In genomic region chrX:136825016-136825415, GRCm38 (mm10) we compare ENCODE assay signal across 27 mouse cellular contexts. TPM values are rescaled to one million over a fixed set of nuclear protein-coding genes. Genes with fewer than 3 reads are reported as not detected.
DNase-seq lines count a peak whose midpoint lies in the region; ATAC-seq and TF ChIP-seq lines count a peak whose summit lies in the region.
"Had no signal": no experiment of that assay in that cellular context is flagged by ENCODE, and none has a peak within 500 bp of the region (broad histone marks: within the 10 kb centered on the region; RNA-seq: fewer than 3 reads in every experiment).

No protein-coding gene starts in this region.

- DNase-seq in hindbrain, postnatal 0 days (ENCODE audit: low spot score), result peak; percentile 41
- DNase-seq in neural tube, embryonic 10.5 days (ENCODE audit: extremely low spot score, low spot score), result no peak
- peak; percentile 35 for DNase-seq in telencephalon, adult 2 months (ENCODE audit: low read depth, low spot score)
- DNase-seq in cerebellum, postnatal 10 days, result no peak
- DNase-seq: adrenal gland, postnatal 14 days; cerebellum, adult 9-11 months; gastrocnemius, adult 2 months; left cerebral cortex, postnatal 4 days; lung, adult 2 months; lung, postnatal 4 days; thymus, adult 18-20 months had no signal

- no peak overlapping the region for H3K4me2 ChIP-seq in hindbrain, postnatal 0 days (ENCODE audit: low read depth, low read length)
- H3K4me2 ChIP-seq in hindbrain, embryonic 12.5 days (replicated peaks), result no peak overlapping the region
- H3K4me2 ChIP-seq in neural tube, embryonic 13.5 days, result 0 out of 2 replicates have a peak overlapping the region, but pooled peaks have one; percentile 3
- H3K4me2 ChIP-seq in forebrain, embryonic 15.5 days (replicated peaks), result no peak overlapping the region
- H3K4me2 ChIP-seq: embryonic facial prominence, embryonic 15.5 days; heart, embryonic 12.5 days; midbrain, embryonic 12.5 days had no signal

- TF ChIP-seq CTCF in hindbrain, postnatal 0 days (IDR thresholded peaks at IDR 0.05; ENCODE audit: low read depth), result no peak

- H3K9me3 ChIP-seq in hindbrain, postnatal 0 days (ENCODE audit: low read length), result no peaks in the 10 kb centered on the region
- H3K9me3 ChIP-seq in hindbrain, embryonic 12.5 days (replicated peaks), result no peaks in the 10 kb centered on the region
- no peaks in the 10 kb centered on the region for H3K9me3 ChIP-seq in neural tube, embryonic 13.5 days
- no peaks in the 10 kb centered on the region for H3K9me3 ChIP-seq in forebrain, embryonic 15.5 days
- H3K9me3 ChIP-seq: embryonic facial prominence, embryonic 15.5 days; heart, embryonic 12.5 days; midbrain, embryonic 12.5 days had no signal

- H3K4me3 ChIP-seq in hindbrain, postnatal 0 days (ENCODE audit: low read length), result no peak overlapping the region
- no peak overlapping the region for H3K4me3 ChIP-seq in hindbrain, embryonic 12.5 days
- no peak overlapping the region for H3K4me3 ChIP-seq in neural tube, embryonic 13.5 days
- no peak overlapping the region for H3K4me3 ChIP-seq in forebrain, embryonic 15.5 days
- H3K4me3 ChIP-seq: embryonic facial prominence, embryonic 15.5 days; gastrocnemius, adult 2 months; heart, embryonic 12.5 days; midbrain, embryonic 12.5 days had no signal

- H3K4me1 ChIP-seq in hindbrain, postnatal 0 days (ENCODE audit: insufficient read depth, low read length), result no peaks in the 10 kb centered on the region
- H3K4me1 ChIP-seq in hindbrain, embryonic 12.5 days, result no peaks in the 10 kb centered on the region
- H3K4me1 ChIP-seq in neural tube, embryonic 13.5 days (replicated peaks), result no peaks in the 10 kb centered on the region
- no peaks in the 10 kb centered on the region for H3K4me1 ChIP-seq in forebrain, embryonic 15.5 days
- H3K4me1 ChIP-seq: embryonic facial prominence, embryonic 15.5 days; heart, embryonic 12.5 days; midbrain, embryonic 12.5 days had no signal

- ATAC-seq in hindbrain, postnatal 0 days, result no peak
- no peak for ATAC-seq in hindbrain, embryonic 12.5 days (ENCODE audit: low FRiP score)
- no peak for ATAC-seq in neural tube, embryonic 13.5 days (ENCODE audit: low read depth)
- ATAC-seq in forebrain, embryonic 15.5 days (replicated peaks), result peak; percentile 35; the same call in 1 of the 2 replicates
- ATAC-seq: activated CD4-positive, CD25-positive, alpha-beta regulatory T cell, adult 4 months; intestine, postnatal 0 days had no signal

- H3K9ac ChIP-seq in hindbrain, postnatal 0 days (replicated peaks; ENCODE audit: low read length), result no peak overlapping the region
- H3K9ac ChIP-seq in hindbrain, embryonic 12.5 days, result no peak overlapping the region
- H3K9ac ChIP-seq in neural tube, embryonic 13.5 days, result no peak overlapping the region
- no peak overlapping the region for H3K9ac ChIP-seq in forebrain, embryonic 15.5 days (replicated peaks)
- H3K9ac ChIP-seq: embryonic facial prominence, embryonic 15.5 days; heart, embryonic 12.5 days; midbrain, embryonic 12.5 days had no signal

- no peak overlapping the region; the same call in 1 of the 2 replicates for H3K27ac ChIP-seq in hindbrain, postnatal 0 days
- H3K27ac ChIP-seq in hindbrain, embryonic 12.5 days, result no peak overlapping the region
- no peak overlapping the region for H3K27ac ChIP-seq in neural tube, embryonic 13.5 days (replicated peaks)
- H3K27ac ChIP-seq in forebrain, embryonic 15.5 days (replicated peaks), result peak overlapping the region; percentile 46
- H3K27ac ChIP-seq: embryonic facial prominence, embryonic 15.5 days; gastrocnemius, adult 2 months; midbrain, embryonic 12.5 days had no signal

- no peaks in the 10 kb centered on the region for H3K36me3 ChIP-seq in hindbrain, postnatal 0 days (ENCODE audit: insufficient read depth, low read length)
- no peaks in the 10 kb centered on the region for H3K36me3 ChIP-seq in hindbrain, embryonic 12.5 days
- no peaks in the 10 kb centered on the region for H3K36me3 ChIP-seq in neural tube, embryonic 13.5 days
- no peaks in the 10 kb centered on the region for H3K36me3 ChIP-seq in forebrain, embryonic 15.5 days
- H3K36me3 ChIP-seq: embryonic facial prominence, embryonic 15.5 days; heart, embryonic 12.5 days had no signal

- WGBS in hindbrain, postnatal 0 days, result 48% methylated on average over 4 of the region's 4 CpGs
- 64% methylated on average over 4 of the region's 4 CpGs for WGBS in hindbrain, embryonic 12.5 days
- WGBS in neural tube, embryonic 13.5 days, result 61% methylated on average over 4 of the region's 4 CpGs
- WGBS in forebrain, embryonic 15.5 days, result 65% methylated on average over 4 of the region's 4 CpGs

- no peaks in the 10 kb centered on the region for H3K27me3 ChIP-seq in hindbrain, postnatal 0 days (ENCODE audit: insufficient read depth, low read length)
- no peaks in the 10 kb centered on the region for H3K27me3 ChIP-seq in hindbrain, embryonic 12.5 days
- no peaks in the 10 kb centered on the region for H3K27me3 ChIP-seq in neural tube, embryonic 13.5 days
- no peaks in the 10 kb centered on the region for H3K27me3 ChIP-seq in forebrain, embryonic 15.5 days
- H3K27me3 ChIP-seq: heart, embryonic 12.5 days; midbrain, embryonic 12.5 days had no signal

RNA-seq across cellular contexts. Expression of gene Plp1, which starts 2.5 kb away (rescaled TPM):
- 54.3 and 64.8 TPM in 2 replicates for total RNA-seq in hindbrain, postnatal 0 days (2014; rRNA removed)
- 46.2 and 67.2 TPM in 2 replicates for polyA plus RNA-seq in hindbrain, postnatal 0 days (2015; fragmentation: Nextera tagmentation; extraction: Ambion mirVana)
- 12.2 and 15.9 TPM in 2 replicates for polyA plus RNA-seq in hindbrain, embryonic 12.5 days (2016; fragmentation: Nextera tagmentation; extraction: Ambion mirVana)
- 33.6 and 36.5 TPM in 2 replicates for polyA plus RNA-seq in neural tube, embryonic 13.5 days (2015; fragmentation: Nextera tagmentation; extraction: Ambion mirVana)
- 10.3 and 12.6 TPM in 2 replicates for polyA plus RNA-seq in forebrain, embryonic 15.5 days (2015; fragmentation: Nextera tagmentation; extraction: Ambion mirVana)

RNA-seq across cellular contexts. Expression of gene Rab9b, which starts 43.5 kb away (rescaled TPM):
- total RNA-seq in hindbrain, postnatal 0 days (2014; rRNA removed), result 19.9 and 24.9 TPM in 2 replicates
- 13.3 and 17.3 TPM in 2 replicates for polyA plus RNA-seq in hindbrain, postnatal 0 days (2015; fragmentation: Nextera tagmentation; extraction: Ambion mirVana)
- polyA plus RNA-seq in hindbrain, embryonic 12.5 days (2016; fragmentation: Nextera tagmentation; extraction: Ambion mirVana), result 8.5 and 10.1 TPM in 2 replicates
- polyA plus RNA-seq in neural tube, embryonic 13.5 days (2015; fragmentation: Nextera tagmentation; extraction: Ambion mirVana), result 16.9 and 17.5 TPM in 2 replicates
- 10.8 and 12.3 TPM in 2 replicates for polyA plus RNA-seq in forebrain, embryonic 15.5 days (2015; fragmentation: Nextera tagmentation; extraction: Ambion mirVana)
- total RNA-seq: granulocyte monocyte progenitor cell, adult 5-6 weeks; liver, adult 2 months had no signal
- polyA plus RNA-seq: C2C12; liver, adult 2 months; lung, adult 2 months; small intestine, adult 2 months had no signal

RNA-seq across cellular contexts. Expression of gene Glra4, which starts 45.1 kb away (rescaled TPM):
- total RNA-seq in hindbrain, postnatal 0 days (2014; rRNA removed), result not detected in 2 replicates
- 0.11 TPM in 1 of 2 replicates, not detected in the other for polyA plus RNA-seq in hindbrain, postnatal 0 days (2015; fragmentation: Nextera tagmentation; extraction: Ambion mirVana)
- 0.17 and 0.18 TPM in 2 replicates for polyA plus RNA-seq in hindbrain, embryonic 12.5 days (2016; fragmentation: Nextera tagmentation; extraction: Ambion mirVana)
- 0.13 and 0.17 TPM in 2 replicates for polyA plus RNA-seq in neural tube, embryonic 13.5 days (2015; fragmentation: Nextera tagmentation; extraction: Ambion mirVana)
- 0.17 TPM in 1 of 2 replicates, not detected in the other for polyA plus RNA-seq in forebrain, embryonic 15.5 days (2015; fragmentation: Nextera tagmentation; extraction: Ambion mirVana)
- total RNA-seq: adrenal gland, postnatal 14 days; gastrocnemius, adult 2 months; granulocyte monocyte progenitor cell, adult 5-6 weeks; heart, postnatal 25 days; left cerebral cortex, postnatal 4 days; liver, adult 2 months had no signal
- polyA plus RNA-seq: activated CD4-positive, CD25-positive, alpha-beta regulatory T cell, adult 4 months; C2C12; heart, embryonic 12.5 days; intestine, postnatal 0 days; kidney, embryonic 16.5 days; liver, adult 2 months; lung, adult 2 months; neural tube, embryonic 11.5 days; small intestine, adult 2 months; urinary bladder, adult 2 months had no signal

Comparison
In these comparisons a context has a peak if more than half of its experiments do, and no peak if none do; other contexts are left out.
1. DNase-seq: peak in hindbrain, postnatal 0 days (single experiment) and telencephalon, adult 2 months (single experiment); none in neural tube, embryonic 10.5 days (single experiment) and cerebellum, postnatal 10 days (0 of 2).